Mouse (Mus musculus): ENCODE measurements around the gene Rgsl1. TPM values are rescaled to one million over a fixed set of nuclear protein-coding genes. Genes with fewer than 3 reads are reported as not detected.

Gene Rgsl1
- polyA plus RNA-seq, 1 experiment from 2014 or later = 0.08 TPM

DNA sequence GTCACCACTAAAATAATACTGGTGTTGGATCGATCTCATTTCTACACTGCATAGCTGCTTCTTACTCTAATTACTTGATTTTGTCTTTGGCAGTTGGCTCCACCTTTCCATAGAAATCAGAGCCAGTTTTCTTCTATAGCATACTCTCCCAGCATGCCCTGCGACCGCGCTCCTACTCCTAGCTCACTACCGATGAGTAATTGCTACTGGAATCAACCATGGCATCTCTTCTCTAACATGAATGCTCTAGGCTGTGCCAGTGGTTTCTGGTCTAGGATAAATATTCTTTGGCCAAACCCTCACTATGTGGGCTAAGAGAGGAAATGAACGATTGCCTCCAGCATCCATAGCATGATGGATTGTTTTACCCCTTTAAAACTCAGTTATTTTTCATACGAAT, 2.5 kb upstream of the Rgsl1 start:
- Histone ChIP-seq H3K9ac (ENCODE audit: low read length) (no peak overlapping the region), H3K27me3 (replicated peaks; ENCODE audit: control insufficient read depth, insufficient read depth, low read length) (no peaks in the 10 kb centered on the region), H3K4me3 (ENCODE audit: low read depth, low read length) (no peak overlapping the region), H3K4me2 (ENCODE audit: low read length) (no peak overlapping the region), H3K27ac (ENCODE audit: low read depth) (no peak overlapping the region), H3K9me3 (ENCODE audit: control insufficient read depth, low read length) (no peaks in the 10 kb centered on the region), H3K36me3 (ENCODE audit: control insufficient read depth, insufficient read depth, low read length) (no peaks in the 10 kb centered on the region), H3K4me1 (replicated peaks; ENCODE audit: control insufficient read depth, insufficient read depth, low read length) (no peaks in the 10 kb centered on the region)
- 86% methylated on average over 7 of the region's 7 CpGs for WGBS
- no peak for ATAC-seq (replicated peaks; ENCODE audit: low FRiP score, low TSS enrichment, low read depth)
- DNase-seq (ENCODE audit: low spot score) = no peak

DNA sequence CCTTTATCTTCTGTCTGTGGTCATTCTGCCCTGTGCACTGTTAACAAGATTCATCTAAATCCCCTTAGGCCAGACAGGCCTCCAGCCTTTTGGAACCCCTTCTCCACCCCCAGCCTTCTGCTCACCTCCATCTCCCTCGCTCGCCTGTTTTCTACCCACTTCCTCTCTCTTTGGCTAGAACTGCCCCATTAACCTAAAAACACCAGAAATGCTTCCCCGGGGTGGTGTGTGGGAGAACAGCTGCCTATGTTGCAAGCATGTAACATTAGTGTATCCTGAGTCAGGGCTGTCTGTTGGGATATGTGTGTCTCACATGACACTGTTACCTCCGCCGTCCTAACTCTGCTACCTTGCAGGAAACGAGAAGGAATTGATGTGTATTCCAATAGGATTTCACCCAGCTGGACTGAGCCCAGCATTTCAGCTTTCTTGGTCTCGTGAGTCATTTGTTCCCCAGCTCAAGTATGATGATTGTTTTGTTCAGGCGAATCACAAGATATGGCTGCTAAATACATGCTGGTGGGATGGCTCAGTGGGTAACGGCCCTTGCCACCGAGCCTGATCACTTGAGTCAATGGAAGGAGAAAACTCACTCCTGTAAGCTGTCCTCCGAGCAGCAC, 1.7 kb downstream of the Rgsl1 start:
- H3K4me3 ChIP-seq (ENCODE audit: low read depth, low read length) = no peak overlapping the region
- no peak overlapping the region for H3K9ac ChIP-seq (ENCODE audit: low read length)
- H3K9me3 ChIP-seq (ENCODE audit: control insufficient read depth, low read length) = no peaks in the 10 kb centered on the region
- WGBS = 88% methylated on average over 11 of the region's 11 CpGs
- ATAC-seq (replicated peaks; ENCODE audit: low FRiP score, low TSS enrichment, low read depth) (no peak), DNase-seq (ENCODE audit: low spot score) (no peak)
- H3K4me2 ChIP-seq (ENCODE audit: low read length) = no peak overlapping the region
- H3K4me1 ChIP-seq (replicated peaks; ENCODE audit: control insufficient read depth, insufficient read depth, low read length) = no peaks in the 10 kb centered on the region
- H3K36me3 ChIP-seq (ENCODE audit: control insufficient read depth, insufficient read depth, low read length) = no peaks in the 10 kb centered on the region
- no peak overlapping the region for H3K27ac ChIP-seq (ENCODE audit: low read depth)
- no peaks in the 10 kb centered on the region for H3K27me3 ChIP-seq (replicated peaks; ENCODE audit: control insufficient read depth, insufficient read depth, low read length)

- Histone ChIP-seq H3K9me3 (ENCODE audit: control insufficient read depth, low read length) (no peaks in the 10 kb centered on the region), H3K9ac (ENCODE audit: low read length) (no peak overlapping the region), H3K4me3 (ENCODE audit: low read depth, low read length) (no peak overlapping the region), H3K27me3 (replicated peaks; ENCODE audit: control insufficient read depth, insufficient read depth, low read length) (no peaks in the 10 kb centered on the region), H3K4me2 (ENCODE audit: low read length) (no peak overlapping the region), H3K27ac (ENCODE audit: low read depth) (no peak overlapping the region), H3K36me3 (ENCODE audit: control insufficient read depth, insufficient read depth, low read length) (no peaks in the 10 kb centered on the region), H3K4me1 (replicated peaks; ENCODE audit: control insufficient read depth, insufficient read depth, low read length) (no peaks in the 10 kb centered on the region)
- WGBS = 63% methylated on average over 4 of the region's 4 CpGs
- ATAC-seq (replicated peaks; ENCODE audit: low FRiP score, low TSS enrichment, low read depth) (no peak), DNase-seq (ENCODE audit: low spot score) (no peak)
Measured at GRCm38 (mm10) chr1:153836036-153836435, 7.9 kb downstream of the Rgsl1 start.

GRCm38 (mm10) chr1:153830746-153831145, 13.2 kb downstream of the Rgsl1 start:
- no peaks in the 10 kb centered on the region for H3K36me3 ChIP-seq (ENCODE audit: control insufficient read depth, insufficient read depth, low read length)
- H3K4me1 ChIP-seq (replicated peaks; ENCODE audit: control insufficient read depth, insufficient read depth, low read length) = no peaks in the 10 kb centered on the region
- WGBS = 79% methylated on average over 4 of the region's 4 CpGs
- H3K9me3 ChIP-seq (ENCODE audit: control insufficient read depth, low read length) = no peaks in the 10 kb centered on the region
- ATAC-seq (replicated peaks; ENCODE audit: low FRiP score, low TSS enrichment, low read depth) (no peak), DNase-seq (ENCODE audit: low spot score) (no peak)
- H3K4me2 ChIP-seq (ENCODE audit: low read length) = no peak overlapping the region
- H3K9ac ChIP-seq (ENCODE audit: low read length) = no peak overlapping the region
- H3K27me3 ChIP-seq (replicated peaks; ENCODE audit: control insufficient read depth, insufficient read depth, low read length) = no peaks in the 10 kb centered on the region
- H3K4me3 ChIP-seq (ENCODE audit: low read depth, low read length) = no peak overlapping the region
- no peak overlapping the region for H3K27ac ChIP-seq (ENCODE audit: low read depth)

DNA sequence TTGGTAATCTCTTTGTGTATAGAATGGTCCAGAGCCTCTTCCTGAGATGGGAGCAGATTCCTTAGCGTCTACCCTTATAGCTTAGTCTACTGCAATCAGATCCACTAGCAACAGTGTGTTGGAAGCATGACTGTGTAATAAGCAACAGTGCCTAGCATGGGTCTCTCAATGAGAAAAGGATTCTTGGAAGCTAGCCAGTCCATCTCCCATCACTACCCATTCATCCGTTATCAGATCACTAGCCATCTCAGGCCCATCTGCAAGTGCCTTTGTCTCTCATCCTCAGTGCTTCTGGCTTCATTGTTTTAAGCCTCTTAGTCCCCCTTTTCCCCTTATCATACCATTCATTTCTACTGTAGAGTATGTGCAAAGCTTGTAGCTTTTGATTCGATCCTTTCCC, 23.7 kb downstream of the Rgsl1 start:
- Histone ChIP-seq H3K9ac (ENCODE audit: low read length) (no peak overlapping the region), H3K27ac (ENCODE audit: low read depth) (no peak overlapping the region), H3K36me3 (ENCODE audit: control insufficient read depth, insufficient read depth, low read length) (no peaks in the 10 kb centered on the region), H3K27me3 (replicated peaks; ENCODE audit: control insufficient read depth, insufficient read depth, low read length) (no peaks in the 10 kb centered on the region), H3K4me2 (ENCODE audit: low read length) (no peak overlapping the region), H3K4me1 (replicated peaks; ENCODE audit: control insufficient read depth, insufficient read depth, low read length) (no peaks in the 10 kb centered on the region), H3K4me3 (ENCODE audit: low read depth, low read length) (no peak overlapping the region), H3K9me3 (ENCODE audit: control insufficient read depth, low read length) (no peaks in the 10 kb centered on the region)
- no peak for ATAC-seq (replicated peaks; ENCODE audit: low FRiP score, low TSS enrichment, low read depth)
- 77% methylated on average over 3 of the region's 3 CpGs for WGBS
- DNase-seq (ENCODE audit: low spot score) = no peak

GRCm38 (mm10) chr1:153814278-153814677, 29.7 kb downstream of the Rgsl1 start:
- Histone ChIP-seq H3K27ac (ENCODE audit: low read depth) (no peak overlapping the region), H3K36me3 (ENCODE audit: control insufficient read depth, insufficient read depth, low read length) (no peaks in the 10 kb centered on the region), H3K9ac (ENCODE audit: low read length) (no peak overlapping the region), H3K27me3 (replicated peaks; ENCODE audit: control insufficient read depth, insufficient read depth, low read length) (no peaks in the 10 kb centered on the region), H3K4me1 (replicated peaks; ENCODE audit: control insufficient read depth, insufficient read depth, low read length) (no peaks in the 10 kb centered on the region), H3K4me3 (ENCODE audit: low read depth, low read length) (no peak overlapping the region), H3K4me2 (ENCODE audit: low read length) (no peak overlapping the region), H3K9me3 (ENCODE audit: control insufficient read depth, low read length) (no peaks in the 10 kb centered on the region)
- DNase-seq (ENCODE audit: low spot score) = no peak
- ATAC-seq (replicated peaks; ENCODE audit: low FRiP score, low TSS enrichment, low read depth) = no peak
- WGBS = 36% methylated on average over 2 of the region's 2 CpGs

DNA sequence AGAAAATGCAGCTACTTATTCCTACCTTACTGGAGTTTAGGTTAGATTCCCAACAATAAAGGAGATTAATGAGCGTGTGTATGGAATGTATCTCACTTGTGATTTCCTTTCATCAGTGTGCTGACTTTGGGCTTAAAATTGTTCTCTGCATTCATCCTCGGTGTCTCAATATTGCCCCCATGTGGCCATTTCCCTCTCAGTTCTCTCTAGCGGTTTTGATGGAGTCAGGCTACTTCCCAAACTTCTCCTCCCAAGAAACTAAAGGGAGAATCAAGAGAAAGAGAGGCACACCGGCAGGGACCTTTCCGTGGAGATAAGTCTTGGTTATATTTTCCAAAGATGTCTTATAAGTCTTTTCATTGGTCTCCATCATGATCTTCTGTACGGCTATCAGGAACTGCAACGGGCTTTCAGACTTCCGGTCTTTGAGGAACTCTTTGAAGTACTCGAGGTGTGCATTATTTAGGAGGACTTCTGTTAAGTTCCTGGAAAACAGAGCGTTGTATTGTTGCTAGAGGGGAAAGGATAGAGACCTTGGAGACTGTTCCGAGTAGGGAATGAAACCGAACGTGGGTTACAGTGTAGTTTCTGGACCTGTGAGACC, 36.5 kb downstream of the Rgsl1 start:
- Histone ChIP-seq H3K27me3 (replicated peaks; ENCODE audit: control insufficient read depth, insufficient read depth, low read length) (no peaks in the 10 kb centered on the region), H3K36me3 (ENCODE audit: control insufficient read depth, insufficient read depth, low read length) (no peaks in the 10 kb centered on the region), H3K4me1 (replicated peaks; ENCODE audit: control insufficient read depth, insufficient read depth, low read length) (no peaks in the 10 kb centered on the region), H3K27ac (ENCODE audit: low read depth) (no peak overlapping the region), H3K4me3 (ENCODE audit: low read depth, low read length) (no peak overlapping the region), H3K9ac (ENCODE audit: low read length) (no peak overlapping the region), H3K4me2 (ENCODE audit: low read length) (no peak overlapping the region), H3K9me3 (ENCODE audit: control insufficient read depth, low read length) (no peaks in the 10 kb centered on the region)
- ATAC-seq (replicated peaks; ENCODE audit: low FRiP score, low TSS enrichment, low read depth) (no peak), DNase-seq (ENCODE audit: low spot score) (peak; percentile 80)
- WGBS = 50% methylated on average over 13 of the region's 13 CpGs

DNA sequence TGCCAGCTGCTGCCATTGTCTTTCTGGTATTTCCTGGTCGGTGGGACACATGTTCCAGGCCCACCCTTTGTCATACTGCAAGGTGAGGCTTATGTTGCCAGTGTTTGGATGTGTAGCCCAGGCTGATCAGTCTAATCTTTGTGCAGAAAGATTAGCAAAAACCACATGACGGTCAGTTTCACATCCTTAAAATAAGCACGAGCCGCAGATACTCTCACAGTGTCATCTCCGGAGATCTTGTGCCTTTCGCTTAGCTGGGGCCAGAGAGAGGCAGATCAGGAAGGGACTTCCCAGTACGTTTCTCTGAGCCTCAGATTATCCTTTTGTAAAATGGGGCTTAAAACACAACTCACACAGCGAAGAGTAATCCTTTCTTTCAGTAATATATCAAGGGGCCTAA, 40.4 kb downstream of the Rgsl1 start:
- Histone ChIP-seq H3K4me3 (ENCODE audit: low read depth, low read length) (no peak overlapping the region), H3K9ac (ENCODE audit: low read length) (no peak overlapping the region), H3K27ac (ENCODE audit: low read depth) (no peak overlapping the region), H3K9me3 (ENCODE audit: control insufficient read depth, low read length) (no peaks in the 10 kb centered on the region), H3K4me2 (ENCODE audit: low read length) (no peak overlapping the region), H3K4me1 (replicated peaks; ENCODE audit: control insufficient read depth, insufficient read depth, low read length) (no peaks in the 10 kb centered on the region), H3K36me3 (ENCODE audit: control insufficient read depth, insufficient read depth, low read length) (no peaks in the 10 kb centered on the region), H3K27me3 (replicated peaks; ENCODE audit: control insufficient read depth, insufficient read depth, low read length) (no peaks in the 10 kb centered on the region)
- WGBS = 75% methylated on average over 8 of the region's 8 CpGs
- ATAC-seq (replicated peaks; ENCODE audit: low FRiP score, low TSS enrichment, low read depth) (no peak), DNase-seq (ENCODE audit: low spot score) (no peak)

GRCm38 (mm10) chr1:153802691-153803090, 41.3 kb downstream of the Rgsl1 start:
- ATAC-seq (replicated peaks; ENCODE audit: low FRiP score, low TSS enrichment, low read depth) = no peak
- 82% methylated on average over 7 of the region's 7 CpGs for WGBS
- Histone ChIP-seq H3K9me3 (ENCODE audit: control insufficient read depth, low read length) (no peaks in the 10 kb centered on the region), H3K27ac (ENCODE audit: low read depth) (no peak overlapping the region), H3K9ac (ENCODE audit: low read length) (no peak overlapping the region), H3K4me3 (ENCODE audit: low read depth, low read length) (no peak overlapping the region), H3K27me3 (replicated peaks; ENCODE audit: control insufficient read depth, insufficient read depth, low read length) (no peaks in the 10 kb centered on the region), H3K4me1 (replicated peaks; ENCODE audit: control insufficient read depth, insufficient read depth, low read length) (no peaks in the 10 kb centered on the region), H3K36me3 (ENCODE audit: control insufficient read depth, insufficient read depth, low read length) (no peaks in the 10 kb centered on the region), H3K4me2 (ENCODE audit: low read length) (no peak overlapping the region)
- no peak for DNase-seq (ENCODE audit: low spot score)
